16 mouse cellular contexts compared by ENCODE assay signal in genomic region chr10:83629878-83630277, GRCm38 (mm10).
"Had no signal": no experiment of that assay in that cellular context is flagged by ENCODE, and none has a peak within 500 bp of the region (broad histone marks: within the 10 kb centered on the region; RNA-seq: fewer than 3 reads in every experiment).

No protein-coding gene starts in this region.

- H3K9me3 ChIP-seq: liver, embryonic 13.5 days; liver, embryonic 15.5 days; lung, embryonic 15.5 days; megakaryocyte, embryonic 14.5 days; midbrain, embryonic 13.5 days; midbrain, embryonic 15.5 days; neural tube, embryonic 12.5 days; stomach, embryonic 15.5 days had no signal

- H3K4me3 ChIP-seq: liver, embryonic 13.5 days; liver, embryonic 15.5 days; lung, embryonic 15.5 days; megakaryocyte, embryonic 14.5 days; midbrain, embryonic 13.5 days; midbrain, embryonic 15.5 days; neural tube, embryonic 12.5 days; stomach, embryonic 15.5 days had no signal

- H3K4me2 ChIP-seq: liver, embryonic 13.5 days; liver, embryonic 15.5 days; lung, embryonic 15.5 days; midbrain, embryonic 11.5 days; midbrain, embryonic 13.5 days; midbrain, embryonic 15.5 days; neural tube, embryonic 12.5 days; stomach, embryonic 15.5 days had no signal

- ATAC-seq: liver, postnatal 0 days; midbrain, embryonic 13.5 days; midbrain, embryonic 15.5 days had no signal

- H3K27ac ChIP-seq: liver, embryonic 13.5 days; liver, embryonic 15.5 days; lung, embryonic 15.5 days; macrophage; midbrain, embryonic 13.5 days; neural tube, embryonic 12.5 days; stomach, embryonic 15.5 days had no signal

- H3K27me3 ChIP-seq: liver, embryonic 13.5 days; liver, embryonic 15.5 days; lung, embryonic 15.5 days; midbrain, embryonic 13.5 days; midbrain, embryonic 15.5 days; neural tube, embryonic 12.5 days; stomach, embryonic 15.5 days had no signal

- H3K9ac ChIP-seq: liver, embryonic 13.5 days; liver, embryonic 15.5 days; liver, postnatal 0 days; lung, embryonic 15.5 days; midbrain, embryonic 13.5 days; midbrain, embryonic 15.5 days; neural tube, embryonic 12.5 days; stomach, embryonic 15.5 days had no signal

- DNase-seq: liver, embryonic 13.5 days; liver, postnatal 0 days; lung, postnatal 14 days; right cerebral cortex, postnatal 14 days; thymus, adult 18-20 months; thymus, postnatal 14 days; thymus, postnatal 36 days had no signal

- H3K36me3 ChIP-seq: liver, embryonic 13.5 days had no signal
